Mouse (Mus musculus) cerebellum, postnatal 25 days (tissue): ENCODE data around the gene Gm20479.

Experiments
- DNase-seq, 2 experiments: peaks; one replicate each; pipeline ENCODE4 v3.0.0; 2021; ENCODE audit warnings: mixed read lengths in 2 of 2

The Gm20479 gene

GRCm38 (mm10) chr7:27333316-27333941, 23.8 kb downstream of the Gm20479 start:
- no peak for DNase-seq

GRCm38 (mm10) chr7:27332353-27333199, 24.6 kb downstream of the Gm20479 start:
- peak; percentile 77 to 88 for DNase-seq

DNA sequence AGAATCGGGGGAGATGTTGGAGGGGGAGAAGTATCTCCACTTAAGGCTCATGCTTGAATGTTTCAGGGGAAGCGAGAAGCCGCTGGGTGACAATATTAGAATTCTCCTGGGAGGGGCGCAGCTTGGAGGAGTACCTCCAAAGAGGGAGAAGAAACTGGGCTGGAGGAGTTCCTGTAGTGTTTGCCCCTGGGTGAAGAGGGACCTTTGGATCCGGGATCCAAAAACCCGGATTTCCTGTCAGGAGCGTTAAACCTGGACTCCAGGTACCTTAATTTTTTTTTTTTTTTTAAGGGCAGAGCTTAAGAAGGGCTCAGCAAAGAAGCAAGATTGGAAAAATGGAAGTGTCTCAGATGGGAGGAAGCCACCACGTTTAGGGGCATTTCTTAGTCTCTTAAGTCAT, 25.4 kb downstream of the Gm20479 start:
- DNase-seq, result no peak

DNA sequence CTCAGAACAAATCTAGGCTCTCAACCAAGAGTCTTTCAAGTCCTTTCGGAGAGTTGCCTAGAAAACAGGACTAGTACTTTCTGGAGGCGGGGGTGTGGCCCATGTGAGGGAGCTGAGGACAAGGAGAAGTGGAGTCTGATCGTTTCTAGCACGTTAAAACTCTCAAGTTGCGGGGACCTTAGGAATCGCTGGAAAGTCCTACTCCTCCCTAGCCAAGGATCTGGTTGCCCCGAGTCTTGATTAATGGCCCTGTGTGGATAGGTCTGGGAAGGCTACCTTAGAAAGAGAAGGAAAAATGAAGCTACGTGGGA, 25.7 kb downstream of the Gm20479 start:
- no peak for DNase-seq

DNA sequence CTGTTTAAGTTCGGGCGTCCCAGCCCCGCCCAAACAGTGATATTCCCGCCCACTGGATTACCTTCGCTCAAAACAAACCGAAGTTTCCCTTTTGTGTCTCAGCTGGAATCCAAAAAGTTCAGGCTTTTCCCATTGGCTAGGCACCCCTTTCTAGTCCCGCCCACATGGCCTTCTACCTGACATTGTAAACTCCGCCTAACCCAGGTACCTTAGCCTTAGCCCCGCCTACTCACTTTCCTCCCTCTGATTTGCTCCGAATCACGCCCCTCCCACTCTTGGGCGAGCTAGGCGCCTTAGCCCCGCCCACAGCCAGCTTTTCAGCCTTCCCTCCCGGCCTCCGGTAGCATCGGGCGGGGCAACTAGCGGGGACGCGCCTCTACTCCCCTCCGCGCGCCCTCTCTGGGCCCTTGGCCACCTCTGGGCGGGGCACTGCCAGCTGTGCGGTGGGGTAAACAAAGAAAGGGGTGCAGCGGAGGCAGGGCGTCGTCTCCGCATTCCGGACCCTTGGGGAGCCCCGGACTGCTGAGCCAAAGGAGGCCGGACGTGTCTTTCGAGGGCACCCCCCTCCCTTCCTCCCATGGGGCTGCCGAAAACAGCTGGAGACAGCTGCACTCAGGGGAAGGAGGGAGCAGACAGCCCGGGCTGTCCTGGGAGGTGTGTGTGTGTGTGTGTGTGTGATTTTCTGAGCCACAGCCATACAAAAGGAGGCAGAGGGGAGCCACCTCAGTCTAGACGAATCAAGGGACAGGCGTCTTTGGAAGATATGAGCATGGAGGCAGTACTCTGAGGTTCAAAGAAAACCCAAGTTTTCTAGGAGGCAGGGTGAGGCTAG, 26.3 kb downstream of the Gm20479 start:
- peak; percentile 55 to 74 for DNase-seq

GRCm38 (mm10) chr7:27329981-27330380, 27.2 kb downstream of the Gm20479 start:
- DNase-seq, result no peak

GRCm38 (mm10) chr7:27329326-27329947, 27.8 kb downstream of the Gm20479 start:
- DNase-seq, result peak; percentile 87 to 93

- DNase-seq, result no peak
Measured at GRCm38 (mm10) chr7:27328648-27329047, 28.6 kb downstream of the Gm20479 start.

GRCm38 (mm10) chr7:27328161-27328560, 29.1 kb downstream of the Gm20479 start:
- no peak for DNase-seq

GRCm38 (mm10) chr7:27327500-27327899, 29.7 kb downstream of the Gm20479 start:
- no peak for DNase-seq

GRCm38 (mm10) chr7:27326101-27326880, 30.9 kb downstream of the Gm20479 start:
- DNase-seq, result peak; percentile 62 to 69

DNA sequence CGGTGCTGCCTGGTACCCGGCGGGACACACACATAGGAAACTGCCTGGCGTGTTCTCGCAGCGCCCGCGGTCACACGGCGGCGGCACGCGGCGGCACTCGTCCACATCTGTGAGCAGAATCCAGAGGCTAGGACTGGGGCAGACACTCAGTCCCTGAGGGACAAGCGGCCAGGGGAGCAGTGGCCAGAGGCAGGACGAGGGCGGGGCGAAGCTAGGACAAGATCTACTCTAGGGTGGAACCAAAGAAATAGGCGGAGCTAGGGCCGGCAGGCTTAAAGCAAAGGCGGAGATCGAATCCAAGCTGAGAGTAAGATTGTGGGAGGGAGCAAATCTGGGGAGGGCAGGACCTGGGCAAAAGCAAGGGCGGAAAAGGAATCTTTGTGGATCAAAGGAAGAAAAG, 31.5 kb downstream of the Gm20479 start:
- peak; percentile 49 to 68 for DNase-seq

GRCm38 (mm10) chr7:27324928-27325327, 32.3 kb downstream of the Gm20479 start:
- no peak for DNase-seq

GRCm38 (mm10) chr7:27324161-27324560, 33.1 kb downstream of the Gm20479 start:
- DNase-seq, result no peak

DNA sequence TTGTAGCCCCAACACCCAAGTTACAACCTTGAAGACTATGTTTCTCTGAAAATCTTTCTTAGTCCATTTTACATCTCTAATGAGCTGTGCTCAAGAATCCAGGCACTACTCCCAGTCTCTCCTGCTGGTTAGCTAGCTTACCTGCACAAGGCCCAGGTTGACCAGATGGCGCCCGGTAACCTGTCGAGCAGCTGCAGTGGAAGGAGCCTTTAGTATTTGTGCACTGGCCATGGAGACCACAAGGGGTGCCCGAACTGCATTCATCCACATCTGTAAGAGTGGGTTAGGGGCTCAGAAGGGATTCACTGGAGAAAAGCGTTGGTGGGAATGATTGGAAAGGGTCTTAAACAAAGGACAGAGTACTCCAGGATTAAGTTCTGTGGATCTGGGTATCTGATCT, 34.2 kb downstream of the Gm20479 start:
- DNase-seq, result no peak

- DNase-seq, result no peak
Measured at GRCm38 (mm10) chr7:27322291-27322690, 34.9 kb downstream of the Gm20479 start.

DNA sequence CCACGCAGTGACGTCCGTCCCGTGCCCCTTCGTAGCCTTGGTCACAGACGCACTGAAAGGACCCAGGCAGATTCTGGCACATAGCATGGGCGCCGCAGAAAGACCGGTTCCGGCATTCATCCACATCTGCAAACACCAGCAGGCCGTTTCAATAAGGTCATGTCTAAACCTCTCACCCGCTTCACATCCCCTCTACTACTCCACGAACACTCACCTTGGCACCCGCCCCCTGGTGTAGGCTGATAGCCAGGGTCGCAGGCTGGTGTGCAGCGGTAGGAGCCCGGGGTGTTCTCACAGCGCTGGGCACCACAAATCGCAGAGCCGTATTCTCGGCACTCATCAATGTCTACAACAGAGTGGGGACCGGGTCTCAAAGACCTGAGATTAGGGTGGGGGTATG, 37.8 kb downstream of the Gm20479 start:
- no peak for DNase-seq

DNA sequence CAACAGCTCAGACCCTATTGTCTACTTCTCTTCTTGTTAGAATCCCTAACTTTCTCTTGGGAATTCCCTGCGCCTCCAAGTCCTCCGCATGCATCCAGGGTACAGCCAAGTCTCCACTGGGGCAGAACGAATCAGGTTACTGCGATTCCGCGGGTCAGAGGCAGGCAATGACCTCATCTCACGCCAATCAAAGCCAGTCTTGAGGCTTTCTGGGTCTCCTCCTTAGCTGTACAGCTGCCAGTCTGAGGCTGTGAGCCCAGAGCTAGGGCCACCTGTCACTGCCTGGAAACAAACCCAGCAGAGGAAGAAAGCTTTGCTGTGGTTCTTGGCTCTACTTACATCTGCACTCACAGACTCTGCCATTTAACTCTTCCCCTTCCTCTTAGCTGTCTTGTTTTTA, 41.3 kb downstream of the Gm20479 start:
- DNase-seq, result peak; percentile 46 to 62

DNA sequence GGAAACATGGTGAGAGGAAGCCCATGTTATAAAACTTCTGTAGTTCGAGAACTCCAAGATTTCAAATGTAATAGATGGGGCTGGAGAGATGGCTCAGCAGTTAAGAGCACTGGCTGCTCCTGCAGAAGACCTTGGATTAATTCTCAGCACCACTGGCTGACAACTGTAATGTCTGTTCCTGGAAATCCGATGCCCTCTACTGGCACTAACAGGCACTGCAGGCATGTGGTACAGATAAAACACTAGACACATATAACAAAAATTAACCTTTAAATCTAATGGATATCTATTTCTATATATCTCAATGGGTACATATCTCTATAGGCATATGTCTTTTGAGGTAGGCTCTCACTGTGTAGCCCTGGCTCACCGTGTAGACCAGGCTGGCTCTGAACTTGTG, 42.8 kb downstream of the Gm20479 start:
- DNase-seq, result no peak

GRCm38 (mm10) chr7:27311651-27312284, 45.5 kb downstream of the Gm20479 start:
- DNase-seq, result no peak

GRCm38 (mm10) chr7:27310996-27311535, 46.2 kb downstream of the Gm20479 start:
- no peak for DNase-seq
